Mouse (Mus musculus) stomach, embryonic 14.5 days (tissue): ENCODE data around the gene St6galnac3. TPM values are rescaled to one million over a fixed set of nuclear protein-coding genes. Genes with fewer than 3 reads are reported as not detected.

Experiments
- ATAC-seq: fragments of 200-750 bp; cut with Nextera tagmentation; 2 replicates; pipeline ENCODE4 v1.8.0; 2017; ENCODE audit warnings: low read depth, moderate TSS enrichment; ENCODE audit not compliant: insufficient number of reproducible peaks, insufficient read depth, low FRiP score
- H3K27ac ChIP-seq: fragments of 300-500 bp; sonication (generic); 2 replicates; pipeline ENCODE4 v1.5.1; 2014; ENCODE audit warnings: mild to moderate bottlenecking, low read length, moderate library complexity, mixed read lengths
- H3K27me3 ChIP-seq: fragments of 300-500 bp; sonication (generic); 2 replicates; pipeline ENCODE4 v1.6.1; 2014; ENCODE audit warnings: low read length, control low read depth, mixed read lengths; ENCODE audit not compliant: control insufficient read depth, insufficient read depth
- H3K36me3 ChIP-seq: fragments of 300-500 bp; sonication (generic); 2 replicates; pipeline ENCODE4 v1.6.1; 2014; ENCODE audit warnings: mild to moderate bottlenecking, control low read depth, low read length, moderate library complexity, mixed read lengths; ENCODE audit not compliant: control insufficient read depth, insufficient read depth
- H3K4me1 ChIP-seq: fragments of 300-500 bp; sonication (generic); 2 replicates; pipeline ENCODE4 v1.6.1; 2014; ENCODE audit warnings: low read length, control low read depth, mixed read lengths; ENCODE audit not compliant: control insufficient read depth, insufficient read depth
- H3K4me2 ChIP-seq: fragments of 300-500 bp; sonication (generic); replicated peaks from 2 replicates; pipeline ENCODE4 v1.6.1; 2014; ENCODE audit warnings: low read depth, low read length, control low read depth
- H3K4me3 ChIP-seq: fragments of 300-500 bp; sonication (generic); 2 replicates; pipeline ENCODE4 v1.5.1; 2014; ENCODE audit warnings: low read depth, low read length, control low read depth
- H3K9ac ChIP-seq: fragments of 300-500 bp; sonication (generic); replicated peaks from 2 replicates; pipeline ENCODE4 v1.6.1; 2014; ENCODE audit warnings: low read depth, mild to moderate bottlenecking, control low read depth, low read length, moderate library complexity, mixed read lengths
- H3K9me3 ChIP-seq: fragments of 300-500 bp; sonication (generic); 2 replicates; pipeline ENCODE4 v1.6.1; 2016; ENCODE audit warnings: low read depth, low read length, control low read depth; ENCODE audit not compliant: control insufficient read depth
- WGBS: fragments of 180-500 bp; shearing (Covaris S2); extraction: QIAGEN DNeasy Blood & Tissue Kit; methylation state at CpG from one replicate; pipeline ENCODE4 v1.1.7; 2014; 5-methylcytosine and 5-hydroxymethylcytosine counted together
- polyA plus RNA-seq: library from polyadenylated mRNA; unstranded; fragments of >200 nt; fragmentation: Nextera tagmentation; extraction: Ambion mirVana; gene quantifications from 2 replicates; pipeline ENCODE4 v1.2.1, GENCODE M21; 2014

Gene St6galnac3
- polyA plus RNA-seq, 1 experiment from 2014 or later = 51.6 TPM

DNA sequence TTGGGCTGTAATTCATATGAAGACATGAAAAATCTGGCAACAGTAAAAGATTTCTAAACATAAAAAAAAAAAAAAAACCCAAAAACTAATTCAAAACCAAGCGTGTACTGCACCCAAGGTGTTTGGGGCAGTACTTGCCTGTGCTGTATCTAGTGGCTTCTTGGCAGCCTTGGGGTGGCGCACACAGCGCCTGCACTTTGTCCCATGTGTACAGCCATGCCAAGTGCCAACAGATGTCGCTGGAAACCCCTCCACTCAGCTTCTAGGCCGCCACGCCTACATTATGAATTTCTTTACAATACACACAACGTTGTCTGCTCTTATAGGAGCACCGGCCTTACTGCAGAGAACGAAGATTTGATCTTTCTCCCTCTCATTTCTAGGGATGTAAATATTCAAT, 130.4 kb downstream of the St6galnac3 start:
- no peaks in the 10 kb centered on the region for H3K36me3 ChIP-seq
- no peak for ATAC-seq
- no peaks in the 10 kb centered on the region for H3K27me3 ChIP-seq
- no peak overlapping the region for H3K4me2 ChIP-seq
- WGBS = 80% methylated on average over 9 of the region's 9 CpGs
- no peak overlapping the region for H3K27ac ChIP-seq
- no peak overlapping the region for H3K4me3 ChIP-seq
- no peaks in the 10 kb centered on the region for H3K9me3 ChIP-seq
- H3K4me1 ChIP-seq = no peaks in the 10 kb centered on the region
- H3K9ac ChIP-seq = no peak overlapping the region

DNA sequence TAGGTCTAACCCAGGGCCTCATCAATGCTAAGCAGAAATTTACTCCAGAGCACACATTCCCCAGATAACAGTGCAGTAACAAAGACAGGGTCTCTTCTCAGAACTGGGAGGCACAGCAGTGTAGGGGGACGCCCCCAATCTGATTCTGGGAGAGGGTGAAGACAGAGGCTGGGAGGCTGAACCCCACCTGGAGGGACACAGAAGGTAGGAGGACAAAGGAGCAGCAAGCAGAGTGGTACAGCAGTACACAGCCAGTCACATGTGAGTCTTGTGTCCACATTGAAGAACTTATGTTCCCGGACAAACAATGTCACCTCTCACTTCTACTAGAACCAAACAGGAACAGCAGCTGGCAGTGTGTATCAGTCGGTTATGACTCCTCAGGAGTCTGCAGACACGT, 131.0 kb downstream of the St6galnac3 start:
- H3K9me3 ChIP-seq = no peaks in the 10 kb centered on the region
- H3K27me3 ChIP-seq = no peaks in the 10 kb centered on the region
- H3K4me3 ChIP-seq = no peak overlapping the region
- no peak overlapping the region for H3K27ac ChIP-seq
- 61% methylated on average over 4 of the region's 4 CpGs for WGBS
- ATAC-seq = no peak
- H3K4me2 ChIP-seq = no peak overlapping the region
- no peaks in the 10 kb centered on the region for H3K36me3 ChIP-seq
- H3K4me1 ChIP-seq = no peaks in the 10 kb centered on the region
- no peak overlapping the region for H3K9ac ChIP-seq

- Histone ChIP-seq H3K27me3 (no peaks in the 10 kb centered on the region), H3K9me3 (no peaks in the 10 kb centered on the region), H3K4me1 (0 out of 2 replicates have a peak, but pooled peaks cover 1% of the 10 kb centered on the region), H3K4me3 (no peak overlapping the region), H3K27ac (no peak overlapping the region), H3K4me2 (no peak overlapping the region), H3K9ac (no peak overlapping the region), H3K36me3 (no peaks in the 10 kb centered on the region)
- no peak for ATAC-seq
- 69% methylated on average over 3 of the region's 3 CpGs for WGBS
These were observed 131.9 kb downstream of the St6galnac3 start for GRCm38 (mm10) chr3:153593103-153593502.

DNA sequence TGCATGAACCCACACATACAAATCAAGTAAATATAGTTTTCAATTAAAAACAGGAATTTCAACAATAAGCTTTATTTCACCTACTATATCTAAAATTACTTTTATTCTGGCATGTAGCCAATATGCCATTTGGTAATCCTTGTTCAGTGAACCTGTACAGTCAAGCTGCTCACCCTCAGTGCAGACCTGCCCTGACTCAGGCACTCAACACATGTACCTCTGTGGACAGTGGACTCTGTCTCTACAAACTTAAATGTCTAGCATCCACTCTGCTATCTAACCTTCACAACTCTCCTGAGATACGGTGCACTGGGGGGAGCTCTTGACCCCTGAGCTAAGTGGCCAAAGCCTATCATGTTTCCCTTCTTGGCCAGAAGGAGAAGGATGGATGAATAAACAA, 137.4 kb downstream of the St6galnac3 start:
- H3K4me2 ChIP-seq = no peak overlapping the region
- no peak overlapping the region for H3K27ac ChIP-seq
- 26% methylated on average over 1 of the region's 1 CpGs for WGBS
- ATAC-seq = no peak
- H3K9me3 ChIP-seq = no peaks in the 10 kb centered on the region
- no peaks in the 10 kb centered on the region for H3K36me3 ChIP-seq
- no peak overlapping the region for H3K4me3 ChIP-seq
- H3K4me1 ChIP-seq = 0 out of 2 replicates have a peak, but pooled peaks cover 2% of the 10 kb centered on the region
- no peaks in the 10 kb centered on the region for H3K27me3 ChIP-seq
- H3K9ac ChIP-seq = no peak overlapping the region

- 70% methylated on average over 3 of the region's 3 CpGs for WGBS
- Histone ChIP-seq H3K27me3 (no peaks in the 10 kb centered on the region), H3K4me2 (no peak overlapping the region), H3K36me3 (no peaks in the 10 kb centered on the region), H3K27ac (no peak overlapping the region), H3K4me1 (peaks cover 2% of the 10 kb centered on the region; the same call in 1 of the 2 replicates), H3K9me3 (no peaks in the 10 kb centered on the region), H3K9ac (no peak overlapping the region), H3K4me3 (no peak overlapping the region)
- no peak for ATAC-seq
These were observed 140.1 kb downstream of the St6galnac3 start for GRCm38 (mm10) chr3:153584836-153585235.

- 34% methylated on average over 4 of the region's 4 CpGs for WGBS
These were observed 142.9 kb downstream of the St6galnac3 start for GRCm38 (mm10) chr3:153582065-153582464.

GRCm38 (mm10) chr3:153580625-153581024, 144.3 kb downstream of the St6galnac3 start:
- Histone ChIP-seq H3K9ac (no peak overlapping the region), H3K4me2 (no peak overlapping the region), H3K9me3 (no peaks in the 10 kb centered on the region), H3K36me3 (no peaks in the 10 kb centered on the region), H3K27me3 (no peaks in the 10 kb centered on the region), H3K27ac (no peak overlapping the region), H3K4me3 (no peak overlapping the region), H3K4me1 (no peaks in the 10 kb centered on the region; the same call in 1 of the 2 replicates)
- no peak for ATAC-seq
- WGBS = 58% methylated on average over 2 of the region's 2 CpGs

More at GRCm38 (mm10) chr3:153582065-153582464, 142.9 kb downstream of the St6galnac3 start:
- no peak overlapping the region for H3K4me3 ChIP-seq
- H3K9me3 ChIP-seq = no peaks in the 10 kb centered on the region
- H3K36me3 ChIP-seq = no peaks in the 10 kb centered on the region
- no peak for ATAC-seq
- H3K4me1 ChIP-seq = no peaks in the 10 kb centered on the region; the same call in 1 of the 2 replicates
- H3K27me3 ChIP-seq = no peaks in the 10 kb centered on the region
- no peak overlapping the region for H3K4me2 ChIP-seq
- no peak overlapping the region for H3K9ac ChIP-seq
- no peak overlapping the region for H3K27ac ChIP-seq

- no peaks in the 10 kb centered on the region for H3K27me3 ChIP-seq
- H3K27ac ChIP-seq = no peak overlapping the region
- WGBS = 82% methylated on average over 3 of the region's 3 CpGs
- H3K4me1 ChIP-seq = no peaks in the 10 kb centered on the region; the same call in 1 of the 2 replicates
- no peak overlapping the region for H3K9ac ChIP-seq
- no peaks in the 10 kb centered on the region for H3K9me3 ChIP-seq
- no peaks in the 10 kb centered on the region for H3K36me3 ChIP-seq
- H3K4me2 ChIP-seq = no peak overlapping the region
- H3K4me3 ChIP-seq = no peak overlapping the region
- no peak for ATAC-seq
These were observed 144.8 kb downstream of the St6galnac3 start for GRCm38 (mm10) chr3:153580136-153580535.

- H3K4me1 ChIP-seq = no peaks in the 10 kb centered on the region; the same call in 1 of the 2 replicates
- H3K27ac ChIP-seq = no peak overlapping the region
- H3K27me3 ChIP-seq = no peaks in the 10 kb centered on the region
- no peaks in the 10 kb centered on the region for H3K36me3 ChIP-seq
- no peak overlapping the region for H3K4me3 ChIP-seq
- H3K9me3 ChIP-seq = no peaks in the 10 kb centered on the region
- no peak overlapping the region for H3K4me2 ChIP-seq
- WGBS = 63% methylated on average over 2 of the region's 2 CpGs
- ATAC-seq = no peak
- H3K9ac ChIP-seq = no peak overlapping the region
These were observed 147.7 kb downstream of the St6galnac3 start for GRCm38 (mm10) chr3:153577286-153577685.
